Mouse (Mus musculus) ovary, postnatal 36 days (tissue): Measurements from ENCODE around the gene Cgrrf1.

Experiments used
- DNase-seq: peaks from one replicate; pipeline ENCODE4 v3.0.0; 2022; ENCODE audit warnings: low spot score, mixed read lengths

The Cgrrf1 gene

DNA sequence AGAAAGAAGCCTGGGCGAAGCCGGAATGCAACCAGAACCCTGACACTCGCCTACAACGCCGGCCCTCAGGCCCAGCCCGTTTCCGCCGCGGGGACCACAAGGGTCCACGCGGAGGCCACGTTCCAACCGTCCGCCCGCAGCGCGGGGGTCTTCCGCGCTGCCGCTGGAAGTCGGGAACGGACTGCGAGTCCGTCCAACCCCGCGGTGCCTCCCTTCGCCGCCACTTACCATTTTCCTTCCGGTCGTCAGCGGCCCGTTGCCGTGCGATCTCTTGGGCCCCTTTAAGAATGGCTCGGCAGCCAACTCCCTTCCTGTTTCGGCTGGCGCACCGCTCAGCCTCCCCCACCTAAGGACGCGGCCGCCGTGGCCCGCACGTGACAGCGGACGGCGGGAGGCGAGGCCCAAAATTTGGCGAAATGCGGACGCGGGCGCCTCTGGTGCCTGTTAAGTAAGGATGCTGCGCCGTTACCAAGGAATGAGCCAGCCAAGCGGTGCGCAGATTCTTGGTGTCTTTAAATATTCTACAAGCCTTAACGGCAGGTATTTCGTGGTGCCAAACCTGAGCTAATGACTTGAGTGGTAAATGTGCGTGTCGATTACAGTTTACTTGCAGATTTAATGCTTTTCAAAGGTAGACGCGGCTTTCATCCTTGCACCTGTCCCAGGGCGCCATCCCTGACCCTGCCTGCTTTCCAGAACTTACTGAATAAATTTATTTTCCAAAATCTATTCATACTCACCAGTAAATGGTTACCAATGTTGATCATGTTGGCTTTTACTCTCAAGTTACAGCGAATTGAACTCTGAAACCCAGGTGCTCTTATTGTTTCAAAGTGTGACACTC lies 9.8 kb upstream of the Cgrrf1 start, which contains the start of gene Gmfb:
Gene Gmfb, minus strand, starts transcription at position 370 of the 844 bp plus-strand sequence.
- DNase-seq, result peak; percentile 96

DNA sequence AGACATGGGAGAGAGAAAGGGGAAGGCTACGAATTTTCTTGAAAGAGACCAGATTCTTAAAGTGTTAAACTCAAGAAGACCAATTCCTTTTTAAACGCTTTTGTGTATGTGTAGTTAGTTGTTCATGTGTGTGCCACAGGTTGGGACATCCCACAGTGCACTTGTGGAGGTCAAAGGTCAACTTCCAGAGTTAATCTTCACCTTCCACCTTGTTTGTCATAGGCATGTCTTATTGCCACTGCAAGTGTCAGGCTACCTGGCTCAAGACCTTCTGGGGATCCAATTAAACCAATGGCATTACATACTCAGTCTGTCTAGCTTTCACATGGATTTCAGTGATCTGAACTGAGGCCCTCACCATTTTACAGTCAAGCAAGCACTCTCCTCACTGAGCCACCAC lies 7.9 kb upstream of the Cgrrf1 start:
- no peak for DNase-seq

DNA sequence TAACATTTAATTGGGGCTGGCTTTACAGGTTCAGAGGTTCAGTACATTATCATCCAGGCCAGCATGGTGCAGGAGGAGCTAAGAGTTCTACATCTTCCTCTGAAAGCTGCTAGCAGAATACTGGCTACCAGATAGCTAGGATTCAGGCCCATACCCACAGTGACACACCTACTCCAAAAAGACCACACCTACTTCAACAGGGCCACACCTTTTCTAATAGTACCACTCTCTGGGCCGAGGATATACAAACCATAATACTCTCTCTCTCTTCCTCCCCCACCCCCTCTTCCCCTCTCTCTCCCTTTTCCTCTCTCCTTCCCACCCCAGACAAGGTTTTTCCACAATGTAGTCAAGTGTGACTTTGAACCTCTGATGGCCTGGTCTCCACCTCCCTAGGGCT lies 4.5 kb upstream of the Cgrrf1 start:
- DNase-seq, result no peak

DNA sequence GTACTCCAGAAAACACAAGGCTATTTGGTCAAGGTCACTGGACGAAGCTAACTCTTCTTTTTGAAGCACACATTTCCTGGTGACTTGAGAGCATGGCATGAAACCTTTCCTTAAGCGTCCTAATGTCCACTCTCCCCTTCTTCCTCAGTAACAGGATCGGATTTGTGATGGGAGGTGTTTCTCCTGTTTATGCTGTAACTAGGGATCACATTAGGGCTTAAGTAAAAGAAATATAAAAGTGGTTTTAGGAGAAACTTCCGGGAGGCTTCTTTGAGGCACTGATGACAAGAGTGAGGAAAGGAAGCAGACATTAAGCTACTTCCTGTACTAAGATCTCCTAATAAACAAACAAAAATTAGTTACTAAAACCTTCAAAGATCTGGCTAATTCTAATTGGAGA lies 630 bp upstream of the Cgrrf1 start:
- no peak for DNase-seq

DNA sequence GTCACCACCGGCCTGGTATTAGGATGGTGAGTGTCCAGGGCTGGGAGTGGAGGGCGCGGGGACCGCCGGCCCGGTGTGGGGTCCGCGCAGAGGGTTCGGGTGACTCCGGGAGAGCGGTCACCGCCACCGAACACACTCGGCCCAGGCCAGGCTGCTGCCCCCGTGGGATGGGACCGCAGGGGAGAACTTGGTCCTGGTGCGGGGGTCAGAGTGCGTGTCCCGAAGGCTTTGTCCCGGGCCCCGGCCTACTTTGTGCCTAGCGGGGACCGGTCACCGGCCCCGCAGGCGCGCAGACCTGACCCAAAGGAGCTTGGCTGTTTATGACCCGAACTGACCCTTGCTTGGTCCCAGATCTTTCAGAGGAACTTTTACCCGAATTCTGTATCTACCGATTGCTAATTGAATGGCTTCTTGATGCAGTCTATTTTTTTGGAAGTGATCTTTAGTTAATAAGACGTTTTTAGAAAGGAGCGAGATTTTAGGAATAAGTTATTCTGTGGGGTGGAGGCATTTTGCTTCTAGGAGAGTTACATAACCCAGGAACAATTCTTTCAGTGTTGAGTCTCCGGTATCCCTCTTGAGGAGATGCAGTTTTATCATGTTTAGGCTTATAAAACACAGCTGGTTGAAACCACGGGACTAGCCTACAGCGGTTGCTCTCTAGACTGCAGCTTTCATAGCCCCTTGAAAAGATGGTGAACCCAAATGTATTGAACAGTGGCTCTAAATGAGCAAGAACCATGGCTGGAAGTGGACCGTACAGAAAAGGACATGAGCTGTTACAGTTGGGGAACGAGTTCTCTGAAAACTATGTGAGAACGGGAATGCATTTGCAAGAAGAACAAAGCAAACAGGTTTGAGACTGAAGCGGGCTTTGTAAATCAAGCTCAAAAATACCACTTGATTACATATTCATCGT lies 688 bp downstream of the Cgrrf1 start:
- DNase-seq, result no peak

DNA sequence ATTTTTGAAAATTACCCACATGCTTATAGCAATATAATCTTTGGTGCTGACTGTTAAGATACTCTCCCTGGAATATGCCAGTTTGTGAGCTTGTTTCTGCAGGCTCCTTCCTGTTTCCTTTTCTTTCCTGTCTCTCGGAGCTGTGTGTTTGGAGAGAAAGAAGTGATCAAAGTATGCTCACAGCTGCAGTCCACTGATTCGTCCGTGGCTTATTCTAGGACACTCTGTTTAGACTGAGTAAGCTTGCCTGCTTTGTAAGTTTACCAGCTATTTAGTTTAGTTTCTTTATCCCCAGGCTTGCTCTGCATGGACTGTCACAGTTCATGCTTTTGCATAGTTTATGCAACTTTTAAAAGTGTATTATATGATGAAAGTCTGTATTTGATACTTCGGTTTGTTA lies 7.4 kb downstream of the Cgrrf1 start:
- no peak for DNase-seq

DNA sequence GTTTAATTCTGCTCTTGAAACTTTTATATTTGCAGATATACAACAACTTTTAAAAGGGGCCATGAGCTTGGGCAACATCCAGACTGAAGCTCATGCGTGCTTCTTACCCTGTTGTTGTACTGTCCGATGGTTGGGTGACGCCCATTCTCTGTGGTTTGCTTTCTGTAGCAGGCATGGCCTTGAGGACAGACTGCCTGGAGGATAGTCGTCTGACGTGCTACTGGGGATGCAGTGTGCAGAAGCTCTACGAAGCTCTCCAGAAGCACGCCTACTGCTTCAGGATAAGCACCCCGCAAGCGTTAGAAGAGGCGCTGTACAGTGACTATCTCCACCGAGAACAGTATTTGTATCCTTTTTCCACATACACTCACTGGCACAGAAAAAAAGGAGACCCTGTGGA lies 13.8 kb downstream of the Cgrrf1 start:
- DNase-seq, result peak; percentile 10

DNA sequence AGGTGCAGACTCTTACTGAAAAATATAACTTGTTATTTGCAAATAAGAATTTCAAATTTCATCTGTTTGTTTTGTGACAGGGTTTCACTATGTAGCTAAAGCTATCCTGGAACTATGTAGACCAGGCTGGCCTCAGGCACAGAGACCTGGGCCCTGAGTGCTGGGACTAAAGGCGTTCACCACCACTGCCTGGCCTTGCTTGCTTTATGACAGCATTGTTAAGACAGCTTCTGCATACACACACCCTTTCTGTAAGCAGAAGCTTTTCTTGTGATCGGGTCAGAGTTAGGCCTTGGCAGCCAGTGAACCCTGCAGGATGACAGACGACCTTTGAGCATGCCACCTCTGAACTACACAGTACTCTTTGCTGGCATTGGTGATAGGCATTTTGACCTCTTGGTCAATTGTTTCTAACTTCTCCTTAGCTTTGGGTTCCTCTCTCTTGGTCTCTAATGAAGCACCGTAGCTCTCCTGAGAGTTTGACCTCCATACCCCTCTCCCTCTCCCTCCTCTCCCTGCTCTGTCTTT lies 16.2 kb downstream of the Cgrrf1 start:
- no peak for DNase-seq

DNA sequence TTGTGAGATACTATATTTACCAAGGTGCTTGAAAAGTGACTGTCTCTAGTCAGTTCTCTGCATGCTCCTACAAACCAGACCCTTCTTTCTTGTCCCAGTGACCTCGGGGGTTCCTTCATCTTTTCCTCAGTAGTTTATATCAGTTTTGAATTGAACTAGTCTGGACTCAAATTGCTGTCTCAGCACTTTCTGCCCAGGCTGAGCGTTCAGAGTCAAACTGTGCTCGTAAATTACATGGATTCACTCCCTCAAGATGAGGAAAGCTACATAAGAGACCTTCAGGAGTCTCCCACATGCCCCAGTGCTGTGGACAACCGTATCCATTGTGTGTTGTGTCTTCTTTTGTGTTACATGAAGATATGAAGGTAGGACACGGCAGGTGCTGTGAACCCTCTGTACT lies 16.8 kb downstream of the Cgrrf1 start:
- no peak for DNase-seq

DNA sequence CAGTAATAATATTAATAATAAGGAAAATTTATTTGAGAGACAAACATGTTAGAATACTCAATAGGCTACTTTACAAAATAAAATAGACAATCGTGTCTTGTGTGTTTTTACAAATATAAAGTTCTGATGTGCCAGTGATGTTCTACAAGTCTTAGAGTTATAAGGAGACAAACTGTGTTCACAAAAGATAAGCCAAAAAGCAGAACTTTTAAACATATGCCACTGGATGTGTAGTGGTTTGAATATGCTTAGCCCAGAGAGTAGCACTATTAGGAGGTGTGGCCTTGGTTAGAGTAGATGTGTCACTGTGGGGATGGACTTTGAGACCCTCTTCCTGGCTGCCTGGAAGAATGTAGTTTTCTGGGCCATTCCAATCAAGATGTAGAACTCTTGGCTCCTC lies 17.8 kb downstream of the Cgrrf1 start:
- no peak for DNase-seq

DNA sequence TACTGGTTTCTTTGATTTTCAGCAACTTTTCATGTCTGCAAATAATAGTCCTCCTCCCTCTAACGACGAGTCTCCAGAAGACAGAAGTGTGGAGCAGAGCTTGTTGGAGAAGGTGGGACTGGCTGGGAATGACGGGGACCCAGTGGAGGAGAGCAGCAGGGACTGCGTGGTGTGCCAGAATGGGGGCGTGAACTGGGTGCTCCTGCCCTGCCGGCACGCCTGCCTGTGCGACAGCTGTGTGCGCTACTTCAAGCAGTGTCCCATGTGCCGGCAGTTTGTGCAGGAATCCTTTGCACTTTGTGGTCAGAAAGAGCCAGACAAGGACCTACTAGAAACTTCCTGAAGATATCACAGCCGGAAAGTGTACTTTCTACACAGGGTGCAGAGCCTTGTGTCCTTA lies 21.8 kb downstream of the Cgrrf1 start:
- no peak for DNase-seq

DNA sequence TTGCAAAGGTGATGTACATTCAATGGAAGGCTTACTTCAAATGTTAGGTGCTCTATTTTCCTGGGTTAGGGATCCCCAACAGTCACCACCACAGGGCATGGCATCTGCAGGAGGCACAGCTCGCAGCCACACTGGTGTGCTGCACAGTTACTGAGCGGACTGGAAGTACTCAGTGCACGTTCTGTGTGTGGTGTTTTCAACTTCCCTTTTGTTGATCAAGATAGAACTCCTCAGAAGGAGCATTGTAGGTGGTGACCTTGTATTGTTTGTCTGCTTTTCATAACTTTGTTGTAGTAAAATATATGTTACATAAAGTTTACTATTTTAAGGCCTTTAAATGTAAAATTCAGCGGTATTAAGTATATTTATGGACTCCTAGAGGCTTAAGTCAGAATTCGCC lies 31.0 kb downstream of the Cgrrf1 start:
- no peak for DNase-seq

DNA sequence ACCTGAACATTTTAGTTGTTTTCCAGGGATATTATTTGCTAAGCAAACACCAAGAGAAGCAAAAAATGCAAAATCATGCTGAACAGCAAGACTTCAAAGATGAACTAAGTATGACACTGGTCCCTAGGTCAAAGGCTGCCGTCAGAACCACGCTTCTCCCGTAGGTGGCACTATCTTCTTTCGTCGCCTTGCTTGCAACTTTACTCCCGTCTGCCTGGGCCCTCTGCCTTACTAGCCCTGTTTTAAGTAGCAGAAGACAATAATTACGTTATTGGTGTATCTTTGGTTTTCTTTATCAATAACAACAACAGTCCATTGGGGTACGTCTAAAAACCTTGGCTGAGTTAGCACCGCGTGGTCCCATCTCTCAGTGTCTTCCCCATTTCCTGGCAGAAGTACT lies 49.0 kb downstream of the Cgrrf1 start:
- DNase-seq, result peak; percentile 54

DNA sequence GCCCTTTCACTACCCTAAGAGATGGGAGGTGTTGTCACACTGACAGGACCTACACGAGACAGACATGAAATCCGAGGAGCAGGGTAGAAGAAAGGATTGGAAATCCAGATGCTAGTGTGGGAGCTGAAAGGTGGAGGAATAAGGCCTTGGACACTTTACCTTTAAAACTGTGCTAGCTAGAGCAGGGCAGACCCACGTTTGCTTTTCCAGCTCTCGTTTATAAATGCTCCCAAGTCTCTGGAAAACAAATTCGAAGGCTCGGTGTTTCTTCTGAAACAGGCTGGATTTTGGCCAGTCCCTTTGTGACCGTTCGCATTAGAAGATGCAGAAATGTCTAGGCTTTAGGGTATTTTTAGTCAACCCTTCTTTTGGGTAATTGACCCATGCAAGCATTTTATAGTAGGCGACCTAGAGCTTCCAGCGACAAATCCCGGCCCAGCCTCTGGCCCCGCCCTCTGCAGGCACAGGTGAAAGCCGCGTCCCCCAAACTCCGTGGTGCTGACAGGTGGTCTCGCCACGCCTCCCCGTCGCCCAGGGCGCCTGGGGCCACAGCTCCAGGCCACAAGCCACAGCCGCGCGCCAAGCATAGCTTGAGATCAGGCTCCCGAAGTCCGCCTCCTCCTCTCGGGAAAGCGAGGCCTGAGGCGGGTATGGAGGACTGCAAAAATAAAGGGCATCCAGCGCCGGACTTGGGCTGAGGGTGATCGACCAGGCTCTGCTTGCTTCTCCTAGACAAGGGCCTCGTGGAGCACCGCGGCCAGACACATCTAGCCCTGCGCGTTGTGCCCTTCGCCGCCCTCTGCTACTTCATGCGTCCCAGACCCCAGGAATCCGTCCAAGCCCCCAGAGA lies 49.9 kb downstream of the Cgrrf1 start:
- no peak for DNase-seq

DNA sequence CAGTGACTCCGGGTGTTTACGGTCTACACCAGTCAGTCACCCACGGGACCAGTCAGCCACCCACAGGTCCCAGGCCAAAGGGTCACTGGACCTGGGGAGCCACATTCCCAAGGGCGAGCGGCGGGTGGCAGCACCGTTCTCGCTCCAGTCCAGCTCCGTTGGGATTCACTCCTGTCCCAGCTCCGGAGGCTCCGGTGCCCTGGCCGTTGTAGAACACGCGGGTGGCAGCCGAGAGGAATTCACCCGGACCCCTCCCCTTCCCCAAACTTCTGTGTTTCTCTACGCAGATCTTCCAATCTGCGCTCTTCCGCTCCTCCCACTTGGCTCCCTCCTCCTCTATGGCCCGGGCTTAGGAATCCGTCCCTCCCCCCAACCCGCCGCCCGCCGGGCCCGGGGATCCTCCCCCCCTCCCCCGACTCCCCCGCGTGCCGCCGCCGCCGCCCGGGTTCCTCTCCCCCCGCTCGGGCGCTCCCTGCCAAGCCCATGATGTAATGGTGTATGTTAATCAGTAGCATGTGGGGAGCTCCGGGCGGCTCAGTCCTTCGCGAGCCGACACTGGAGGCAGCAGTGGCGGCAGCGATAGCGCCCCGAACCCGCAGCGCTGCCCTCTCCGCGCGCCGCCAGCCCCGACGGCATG lies 50.6 kb downstream of the Cgrrf1 start, which contains the start of gene Samd4:
Gene Samd4, plus strand, starts transcription at position 424 of the 637 bp plus-strand sequence.
- DNase-seq, result peak; percentile 77

DNA sequence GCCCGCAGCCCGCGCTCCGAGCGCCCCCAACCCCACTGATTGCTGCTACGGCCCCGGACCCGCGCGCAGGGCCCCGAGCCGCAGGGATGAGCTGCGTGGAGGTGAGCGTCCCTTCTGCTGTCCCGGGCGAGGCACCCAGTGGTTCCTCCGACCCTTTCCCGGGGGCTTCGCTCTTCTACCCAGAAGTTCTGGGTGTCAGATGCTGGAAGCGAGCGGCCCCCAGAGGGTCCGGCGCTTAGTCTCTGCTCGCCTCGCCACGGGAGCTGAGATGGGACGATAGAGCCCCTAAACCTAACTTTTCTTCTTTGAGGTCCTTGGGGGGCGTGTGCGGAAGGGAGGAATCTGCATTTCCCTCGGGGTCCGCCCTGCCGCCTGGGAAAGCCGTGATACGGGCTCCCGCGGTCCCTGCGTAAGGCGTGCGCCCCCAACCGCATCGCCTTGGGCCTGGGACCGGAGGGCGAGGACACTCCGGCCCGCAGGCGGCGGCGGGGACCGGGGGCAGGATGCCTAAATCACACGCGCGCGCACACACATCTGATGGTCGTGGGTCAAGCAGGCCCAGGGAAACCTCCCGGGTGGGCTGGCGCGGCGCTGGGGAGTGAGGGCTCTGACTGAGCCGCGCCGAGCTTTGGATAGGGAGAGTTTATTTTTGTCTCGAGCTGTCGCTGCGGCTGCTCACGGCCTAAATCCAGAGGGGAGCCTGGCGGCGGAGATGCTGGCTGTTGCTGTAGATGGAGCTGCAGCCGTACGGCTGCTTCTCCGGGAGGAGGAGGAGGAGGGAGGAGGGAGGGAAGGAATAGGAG lies 51.3 kb downstream of the Cgrrf1 start:
- peak; percentile 58 for DNase-seq

DNA sequence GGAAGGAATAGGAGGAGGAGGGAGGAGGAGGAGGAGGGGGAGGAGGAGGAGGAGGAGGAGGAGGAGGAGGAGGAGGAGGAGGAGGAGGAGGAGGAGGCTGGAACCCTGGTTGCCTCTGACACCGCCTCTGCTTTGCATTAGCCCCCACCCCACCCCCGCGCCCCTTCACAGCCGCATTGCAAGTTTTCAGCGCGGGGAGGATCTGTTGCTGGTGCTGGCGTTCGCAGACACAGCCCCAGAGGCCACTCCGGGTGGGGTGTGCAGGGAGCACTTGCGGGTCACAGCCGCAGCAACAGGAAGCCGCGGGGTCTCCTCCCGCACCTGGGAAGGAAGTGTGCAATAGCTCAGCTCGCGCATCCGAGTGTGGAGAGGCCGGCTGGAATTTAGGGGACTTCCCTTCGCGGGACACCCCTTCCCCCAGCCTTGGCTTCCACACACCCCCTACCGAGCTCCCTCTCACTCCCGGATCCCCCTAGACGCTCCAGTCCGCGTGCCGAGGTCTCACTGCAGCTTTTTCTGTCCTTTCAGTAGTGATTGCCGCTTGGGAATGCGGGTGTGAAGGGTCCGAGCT lies 52.0 kb downstream of the Cgrrf1 start:
- peak; percentile 38 for DNase-seq

DNA sequence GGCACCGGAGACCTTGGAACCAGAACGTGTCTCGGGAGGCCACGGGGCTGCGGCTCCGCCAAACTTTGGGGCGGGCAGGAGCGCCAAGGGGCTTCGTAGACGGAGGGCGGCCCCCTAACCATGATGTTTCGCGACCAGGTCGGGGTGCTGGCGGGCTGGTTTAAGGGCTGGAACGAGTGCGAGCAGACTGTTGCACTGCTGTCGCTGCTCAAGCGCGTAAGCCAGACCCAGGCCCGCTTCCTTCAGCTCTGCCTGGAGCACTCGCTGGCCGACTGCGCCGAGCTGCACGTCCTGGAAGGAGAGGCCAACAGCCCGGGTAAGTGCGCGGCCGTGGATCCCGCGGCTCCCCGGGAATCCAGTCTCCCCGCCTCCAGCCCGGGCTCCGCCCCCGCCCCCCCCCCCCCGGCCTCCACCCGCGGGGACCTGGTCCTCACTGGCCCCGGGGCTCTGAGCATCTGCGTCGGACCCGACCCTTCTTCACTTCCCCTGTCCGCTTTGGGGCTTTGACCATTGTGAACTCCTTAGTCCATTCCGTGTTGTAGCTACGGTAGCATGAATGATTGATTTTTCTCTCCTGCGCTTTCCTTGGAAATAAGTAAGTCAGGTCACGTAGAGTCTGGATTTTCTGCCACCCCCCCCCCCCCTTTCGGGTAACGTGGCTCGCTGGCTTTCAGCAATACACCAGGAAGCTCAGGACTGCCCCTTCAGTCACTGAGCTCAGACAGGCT lies 52.9 kb downstream of the Cgrrf1 start:
- DNase-seq, result peak; percentile 60

DNA sequence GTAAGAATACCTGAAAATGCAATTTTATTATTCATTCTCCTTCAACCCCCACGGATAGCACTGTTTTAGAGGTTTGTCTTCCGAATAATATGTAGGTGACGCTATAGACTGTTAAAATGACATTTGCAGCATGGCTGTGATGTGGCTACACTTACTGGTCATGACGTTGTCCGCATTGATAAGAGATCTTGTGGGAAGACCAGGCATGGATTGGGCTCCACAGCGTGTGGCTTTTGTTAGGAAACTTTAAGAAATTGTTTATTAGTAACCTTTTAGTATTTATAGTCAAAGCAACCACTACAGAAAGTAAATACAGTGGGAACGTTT lies 53.5 kb downstream of the Cgrrf1 start:
- DNase-seq, result no peak
